Mouse (Mus musculus) urinary bladder, adult 18-20 months (tissue): ENCODE measurements around the gene Igf2.
A peak's percentile ranks its signal among the peaks of the same experiment; 100 is the strongest.

ENCODE experiments used
- DNase-seq, 2 experiments: peaks; one replicate each; pipeline ENCODE4 v3.0.0; 2022; ENCODE audit warnings: low spot score in 2 of 2, mixed read lengths in 2 of 2

Igf2 gene

DNA sequence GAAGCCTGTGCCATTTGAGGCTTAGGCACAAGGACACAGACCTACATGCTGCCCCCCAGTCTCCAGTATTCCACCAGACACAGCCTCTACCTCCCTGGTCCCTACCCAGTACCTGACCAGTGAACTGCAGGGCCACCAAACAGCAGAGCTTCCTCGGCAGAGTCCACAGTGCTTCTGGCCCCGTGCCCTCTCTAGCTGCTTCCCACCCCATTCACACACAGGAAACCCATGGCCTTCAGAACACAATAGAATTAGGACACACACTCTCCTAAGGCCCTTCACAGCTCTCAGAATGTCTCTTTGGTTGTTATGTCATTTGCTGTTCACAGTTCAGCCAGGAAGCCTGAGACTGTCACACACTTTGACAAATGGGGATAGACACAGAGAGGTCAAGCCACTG, at the start of gene Igf2:
TSS of gene Igf2 (minus strand) at position 158 of the 400 bp plus-strand sequence.
- DNase-seq = no peak

DNA sequence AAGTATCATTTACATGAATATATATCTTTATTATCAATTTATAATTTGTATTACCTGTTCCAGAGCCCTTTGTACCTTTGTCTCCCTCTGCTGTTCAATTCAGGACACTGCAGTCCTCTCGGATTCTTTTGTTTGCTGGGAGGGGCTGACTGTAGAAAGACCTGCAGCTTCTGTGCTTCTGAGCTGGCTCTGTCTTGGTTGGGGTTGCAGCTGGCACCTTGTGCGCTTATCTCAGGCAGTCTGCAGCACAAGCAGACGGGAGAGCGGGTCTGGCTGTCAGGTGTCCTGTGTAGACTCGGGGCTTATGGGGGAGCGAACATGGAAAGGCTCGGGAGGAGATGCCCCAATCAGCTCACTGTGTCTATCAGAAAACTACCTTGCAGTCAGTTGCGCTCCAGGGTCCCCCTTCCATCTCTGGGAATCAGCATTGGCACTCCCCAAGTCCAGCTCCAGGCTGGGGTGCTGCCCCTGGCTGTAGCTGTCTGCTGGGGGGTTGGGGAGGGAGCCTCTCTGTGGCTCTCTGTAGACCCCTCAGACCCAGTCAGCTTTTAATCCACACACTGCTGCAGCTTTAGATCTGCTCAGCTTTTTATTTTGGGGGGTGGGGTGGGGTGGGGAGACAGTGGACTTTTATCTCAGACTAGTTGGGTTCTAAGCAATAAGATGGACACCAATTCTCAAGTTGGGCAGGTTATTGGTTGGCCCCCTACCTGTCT, 48.3 kb upstream of the Igf2 start:
- no peak for DNase-seq

DNA sequence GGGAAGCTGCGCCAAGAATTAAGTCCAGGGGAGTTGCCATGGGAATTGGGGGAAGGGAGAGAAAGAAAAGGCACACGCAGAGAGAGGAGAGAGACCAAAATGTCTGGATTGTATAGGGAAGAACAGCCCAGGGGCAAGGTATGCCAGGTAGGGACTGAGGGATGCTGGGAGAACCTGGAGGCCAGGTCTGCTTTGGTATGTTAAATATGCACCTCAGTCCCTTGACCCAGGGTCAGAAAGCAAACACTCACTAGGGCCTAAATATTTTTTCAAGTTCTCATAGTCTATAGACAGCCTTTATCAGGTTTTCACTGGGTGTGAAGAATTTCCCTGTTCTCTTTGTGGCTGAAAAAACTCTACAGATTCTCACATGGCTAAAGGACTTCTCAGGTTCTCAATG, 40.3 kb upstream of the Igf2 start:
- no peak for DNase-seq

DNA sequence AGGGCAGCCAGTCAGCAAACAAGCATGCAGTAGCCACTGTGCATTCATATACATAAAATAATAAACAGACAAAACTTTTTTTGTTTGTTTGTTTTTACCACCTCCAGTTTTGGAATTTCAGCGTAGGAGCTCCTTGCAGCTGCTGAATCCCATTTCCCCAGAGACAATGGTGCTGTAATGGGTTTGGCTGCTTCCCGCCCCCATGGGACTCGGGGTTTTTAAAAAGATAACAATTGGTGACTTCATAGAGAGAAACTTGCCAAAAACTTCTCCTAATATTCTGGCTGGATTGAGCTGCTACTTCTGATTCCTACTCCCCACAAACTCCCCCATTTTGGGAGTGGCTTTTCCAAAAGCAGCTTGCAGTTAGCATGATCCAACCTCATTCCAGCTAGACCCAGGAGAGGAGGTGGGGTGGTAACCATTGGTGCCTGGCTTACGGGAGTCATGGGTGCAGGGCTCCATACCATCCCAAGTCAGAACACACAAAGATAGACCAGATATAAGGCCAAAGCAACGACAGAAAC, 32.8 kb upstream of the Igf2 start:
- DNase-seq = no peak

DNA sequence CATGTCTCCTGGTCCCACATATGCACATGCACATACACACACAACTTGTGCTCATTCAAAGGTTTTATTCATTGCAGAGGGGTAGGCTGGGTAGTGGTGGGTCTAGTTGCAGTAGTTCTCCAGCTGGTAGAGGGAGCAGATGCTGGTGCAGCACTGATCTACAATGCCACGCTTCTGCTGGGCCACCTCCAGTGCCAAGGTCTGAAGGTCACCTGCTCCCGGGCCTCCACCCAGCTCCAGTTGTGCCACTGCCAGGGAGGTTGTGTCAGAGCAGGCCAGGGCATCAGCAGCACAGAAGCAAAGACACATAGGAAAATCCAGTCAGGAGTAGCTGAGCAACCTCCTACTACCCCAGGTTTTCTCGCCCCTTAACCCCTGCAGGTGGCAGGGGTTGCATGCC, 12.0 kb upstream of the Igf2 start:
- no peak for DNase-seq

DNA sequence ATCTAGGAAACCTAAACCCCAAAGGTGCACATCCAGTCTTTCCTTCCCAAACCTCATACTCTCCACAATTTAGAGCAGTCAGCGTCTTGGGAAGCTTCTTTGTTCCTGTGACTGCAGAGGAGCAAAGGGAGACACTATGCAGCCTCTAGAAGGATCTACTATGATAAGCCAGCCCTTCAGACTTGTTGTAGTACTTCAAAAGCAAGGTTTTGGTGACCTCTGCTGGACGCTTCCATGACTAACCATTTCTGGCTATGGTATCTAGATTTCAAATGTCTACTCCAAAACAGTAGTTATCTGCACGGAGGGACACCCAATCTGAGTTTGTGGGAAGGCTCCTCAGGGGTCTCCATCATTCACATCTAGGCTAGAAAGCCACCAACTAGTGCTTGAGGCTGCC, 9.0 kb upstream of the Igf2 start:
- peak in 1 of 2 experiments; percentile 25 for DNase-seq

DNA sequence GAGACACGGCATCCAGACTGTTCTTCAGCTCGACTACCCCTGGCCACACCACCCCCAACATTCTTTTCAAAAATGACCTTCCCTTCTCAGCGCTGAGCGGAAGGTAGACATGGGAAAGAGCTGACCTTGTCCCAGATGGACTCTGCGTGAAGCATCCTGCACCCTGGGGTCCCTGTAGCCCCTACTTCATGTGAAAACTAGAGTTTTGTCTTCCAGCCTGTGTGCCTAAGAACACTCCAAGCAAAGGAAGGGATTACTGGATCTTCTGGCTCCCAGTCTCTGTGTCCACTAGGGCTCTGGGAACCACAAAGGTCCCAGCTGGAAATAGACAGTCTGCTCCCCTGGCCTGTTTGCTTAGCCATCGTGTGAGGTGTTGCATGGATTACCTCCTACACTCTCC, 8.5 kb upstream of the Igf2 start:
- no peak for DNase-seq

DNA sequence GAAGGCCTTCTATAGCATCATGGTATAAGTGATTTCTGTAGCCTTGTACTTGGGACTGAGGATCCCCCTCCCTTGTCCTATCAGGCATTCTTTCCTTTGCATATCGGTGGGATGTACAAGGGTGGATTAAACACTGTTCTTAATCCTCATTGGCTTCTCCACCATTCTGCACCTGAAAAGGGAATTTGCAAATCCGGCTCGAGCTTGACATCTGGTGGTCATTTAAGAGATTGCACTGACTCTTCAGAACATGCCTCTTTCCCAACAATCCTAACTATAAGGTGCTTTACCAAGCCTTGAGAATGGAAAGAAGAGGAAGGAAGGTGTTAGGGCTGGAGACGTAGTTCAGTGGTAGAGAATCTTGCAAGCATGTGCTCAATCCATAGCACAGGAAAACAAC, 5.5 kb upstream of the Igf2 start:
- peak in 1 of 2 experiments; percentile 28 for DNase-seq

DNA sequence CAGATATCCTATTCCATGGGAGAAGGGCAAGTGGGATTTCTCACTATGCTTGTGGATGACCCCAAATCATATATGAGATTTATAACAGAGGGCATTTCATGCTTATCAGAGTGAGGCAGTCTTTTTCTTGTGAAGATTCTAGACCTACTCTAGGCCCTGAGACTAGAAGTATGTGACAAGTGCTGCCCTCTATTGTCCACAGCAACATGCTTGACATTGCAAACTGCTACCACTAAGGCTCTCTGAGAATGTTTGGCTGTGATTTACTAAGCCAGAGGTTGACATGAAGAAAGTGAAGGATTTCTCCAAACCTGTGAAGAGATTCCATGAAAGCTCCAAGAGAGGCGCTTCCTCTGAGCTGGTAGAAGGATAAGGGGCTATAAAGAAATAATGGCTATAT, 4.5 kb upstream of the Igf2 start:
- DNase-seq = no peak

DNA sequence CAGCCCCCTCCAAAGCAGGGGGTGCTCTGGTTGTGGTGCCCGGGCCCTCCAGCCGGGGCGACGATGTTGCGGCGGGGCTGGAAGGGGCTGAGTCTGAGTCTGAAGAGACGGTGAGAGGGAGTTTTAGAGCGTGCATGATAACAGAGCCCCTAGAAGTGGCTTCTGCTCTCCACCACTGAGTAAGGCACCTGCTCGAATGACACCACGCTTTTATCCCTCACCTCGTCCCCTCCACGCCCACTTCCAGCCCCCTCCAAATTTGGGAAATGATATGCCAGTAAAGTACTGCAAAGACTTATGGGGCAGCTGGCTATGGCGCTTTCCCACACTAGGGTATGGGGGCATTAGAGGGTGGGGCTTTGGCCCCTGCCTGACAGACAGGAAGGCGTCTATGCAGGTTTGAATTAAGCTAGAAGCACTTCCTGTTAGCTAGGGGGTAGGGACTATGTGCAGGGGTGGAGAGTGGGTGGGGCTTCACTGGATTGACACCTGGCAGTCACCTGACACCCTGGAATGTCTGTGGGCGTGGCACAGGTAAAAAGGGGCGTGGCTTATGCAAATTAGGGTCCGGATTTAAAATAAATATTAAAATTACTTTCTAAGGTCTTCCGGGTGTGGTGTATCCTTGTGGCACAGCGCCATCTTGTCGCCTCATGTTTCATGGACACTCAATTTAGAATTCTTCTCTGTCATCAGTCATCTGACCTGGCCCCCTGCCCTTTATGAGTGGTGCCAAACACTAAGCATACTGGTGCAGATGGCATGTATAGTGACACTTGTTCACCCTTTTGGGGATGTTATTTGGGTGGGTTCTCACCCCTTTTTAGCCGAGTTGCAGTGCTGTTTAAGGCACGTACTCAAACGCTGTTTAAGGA, 3.4 kb upstream of the Igf2 start, which contains the start of gene Gm49394:
TSS of gene Gm49394 (minus strand) at position 192 of the 875 bp plus-strand sequence.
- no peak for DNase-seq

DNA sequence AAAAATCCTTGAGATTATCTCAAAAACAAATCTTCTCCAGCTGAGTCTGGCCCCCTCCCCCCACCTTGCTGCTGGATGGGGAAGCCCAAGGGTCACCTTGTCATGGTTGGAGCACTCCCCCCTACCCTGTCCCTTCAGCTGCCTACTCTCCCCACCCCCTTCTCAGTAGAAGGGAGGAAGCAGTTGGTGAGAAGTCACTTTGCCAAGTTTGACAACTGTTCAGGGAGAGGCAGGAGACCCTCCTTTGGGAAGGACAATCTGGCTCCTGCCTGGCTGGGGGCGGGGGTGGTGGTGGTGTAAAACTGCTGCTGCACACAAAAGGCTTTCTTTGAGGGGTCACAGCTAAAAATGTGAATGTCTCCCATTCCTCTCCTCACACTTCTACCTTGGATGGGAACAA, 1.7 kb upstream of the Igf2 start:
- DNase-seq = no peak

DNA sequence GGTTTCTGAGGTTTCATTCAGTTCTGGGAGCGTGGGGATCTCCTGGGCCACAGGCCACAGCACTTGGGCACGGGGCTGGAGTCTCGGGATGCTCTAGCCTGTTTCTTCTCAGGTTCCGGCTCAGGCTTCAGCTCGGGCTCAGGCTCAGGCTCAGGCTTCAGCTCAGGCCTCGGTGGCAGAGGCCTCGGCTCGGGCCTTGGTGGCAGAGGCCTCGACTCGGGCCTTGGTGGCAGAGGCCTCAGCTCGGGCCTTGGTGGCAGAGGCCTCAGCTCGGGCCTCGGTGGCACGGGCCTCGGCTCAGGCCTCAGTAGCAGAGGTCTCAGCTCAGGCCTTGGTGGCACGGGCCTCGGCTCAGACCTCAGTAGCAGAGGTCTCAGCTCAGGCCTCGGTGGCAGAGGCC, 905 bp upstream of the Igf2 start:
- no peak for DNase-seq

DNA sequence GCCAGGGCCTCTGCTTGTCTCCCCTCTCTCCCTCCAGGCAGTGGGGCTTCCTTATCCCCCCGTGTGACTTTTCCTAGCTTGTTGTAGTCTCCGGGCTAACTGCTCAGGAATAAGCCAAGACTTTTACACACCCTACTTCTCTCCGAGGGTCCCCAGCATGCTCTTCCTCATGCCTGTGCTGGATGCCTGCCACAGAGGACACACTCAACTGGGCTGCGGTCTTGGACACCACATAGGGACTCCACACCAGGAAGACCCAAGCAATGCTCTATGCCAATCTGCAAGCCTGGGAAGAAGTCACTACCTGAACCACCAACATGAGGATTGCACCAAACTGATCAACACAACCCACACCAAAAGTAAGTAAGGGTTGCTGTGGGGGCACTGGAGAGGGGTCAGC, 507 bp downstream of the Igf2 start:
- no peak for DNase-seq

DNA sequence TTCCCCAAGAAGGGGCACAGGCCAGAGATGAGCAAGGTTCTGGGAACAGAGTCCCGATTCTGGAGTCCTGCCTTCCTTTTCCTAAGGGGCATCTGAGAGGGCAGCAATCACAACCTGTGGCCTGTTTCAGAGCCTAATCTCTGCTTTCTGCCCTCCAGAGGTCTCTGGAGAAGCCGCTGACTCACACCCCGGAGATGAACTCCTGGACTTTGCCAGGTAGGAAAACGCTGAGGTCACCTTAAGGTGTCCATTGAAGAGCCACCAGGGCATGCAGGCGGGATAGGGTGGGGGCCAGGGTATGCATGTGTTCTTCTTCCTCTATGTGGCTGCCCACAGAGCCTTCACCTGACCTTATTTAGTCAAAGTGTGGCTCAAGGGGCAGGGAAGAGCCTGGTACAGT, 1.3 kb downstream of the Igf2 start:
- DNase-seq = no peak

DNA sequence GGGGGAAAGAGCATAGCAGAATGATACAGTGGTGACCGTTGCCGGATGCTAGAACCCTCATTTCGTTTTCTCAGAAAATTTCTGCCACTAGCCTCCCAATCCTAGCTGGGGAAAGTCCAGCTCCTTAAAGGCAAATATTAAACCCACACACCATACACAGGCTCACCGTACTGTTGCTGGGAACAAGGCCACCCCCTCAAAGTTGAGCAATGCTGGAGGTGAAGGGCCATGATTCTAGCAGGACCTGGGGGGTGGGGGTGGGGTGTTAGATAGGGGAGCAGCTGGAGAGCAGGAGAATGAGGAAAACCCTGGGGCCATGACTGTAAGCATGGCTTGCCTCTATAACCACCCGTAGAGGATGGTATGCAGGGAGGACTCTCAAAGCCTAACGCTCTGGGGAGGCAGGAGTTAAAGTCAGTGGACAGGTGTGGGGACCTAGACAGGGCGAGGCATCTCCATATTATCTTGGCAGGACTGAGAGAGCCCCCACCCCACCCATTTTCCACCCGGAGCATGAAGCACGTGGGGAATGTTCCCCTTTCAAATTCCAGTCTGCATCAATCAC, 2.1 kb downstream of the Igf2 start:
- no peak for DNase-seq

DNA sequence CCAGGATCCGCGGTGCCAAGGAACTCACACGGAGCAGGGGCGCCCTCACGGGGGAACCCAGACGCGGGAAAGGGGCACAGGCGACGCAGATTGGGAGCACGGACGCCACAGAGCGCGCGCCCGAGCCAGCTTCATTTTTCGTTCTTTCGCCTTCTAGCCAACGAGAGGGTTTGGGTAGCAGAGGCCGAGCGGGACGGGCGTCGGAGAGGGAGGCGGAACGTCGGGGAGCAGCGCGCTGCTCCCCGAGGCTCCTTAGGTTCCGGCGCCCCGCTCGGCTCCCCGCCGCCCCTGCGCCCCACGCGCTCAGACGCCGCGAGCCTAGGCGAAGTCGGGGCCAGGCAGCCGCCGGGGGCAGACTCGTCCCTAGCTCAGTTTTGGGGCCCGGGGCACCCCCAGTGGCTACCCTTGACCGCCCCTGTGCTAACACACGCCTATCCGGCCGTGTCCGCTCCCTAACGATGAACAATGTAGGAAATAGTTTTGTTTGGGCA, 2.6 kb downstream of the Igf2 start:
- peak in 1 of 2 experiments; percentile 19 for DNase-seq

DNA sequence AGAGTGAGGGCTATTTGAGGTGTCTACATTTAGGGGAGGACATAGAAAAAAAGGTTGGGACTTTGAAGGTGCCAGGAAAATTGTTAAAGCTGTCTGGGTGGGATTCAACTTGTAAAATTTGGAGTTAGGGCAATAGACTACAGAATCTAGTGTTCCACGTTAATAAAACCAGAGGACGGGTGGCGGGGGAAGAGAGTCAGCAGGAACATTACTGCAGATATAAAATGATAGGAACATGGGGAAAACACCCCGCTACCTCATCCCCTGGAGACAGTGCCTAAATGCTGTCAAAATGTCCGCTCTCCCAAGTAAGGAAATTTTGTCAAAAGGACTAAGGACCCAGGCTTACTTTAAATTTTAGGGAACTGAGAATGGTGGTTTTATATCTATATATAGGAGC, 3.5 kb downstream of the Igf2 start:
- no peak for DNase-seq

DNA sequence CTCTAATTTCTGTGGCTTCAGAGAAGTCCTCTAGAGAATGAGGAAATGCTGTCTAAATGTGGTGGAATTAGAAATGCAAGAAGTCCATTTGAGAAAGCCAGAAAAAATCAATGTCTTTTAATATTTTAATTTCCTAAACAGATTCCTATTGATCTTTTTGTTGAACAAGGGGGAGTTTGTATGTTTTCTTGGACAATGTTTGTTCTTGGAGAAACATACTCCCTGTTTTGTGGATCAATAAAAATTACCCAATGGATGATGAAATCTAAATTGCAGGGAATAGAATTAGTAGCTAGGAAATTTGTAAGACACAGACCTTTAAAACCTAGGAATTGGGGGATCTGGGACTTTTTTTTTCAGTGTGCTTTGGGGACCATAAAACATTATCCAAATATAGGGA, 4.8 kb downstream of the Igf2 start:
- no peak for DNase-seq

DNA sequence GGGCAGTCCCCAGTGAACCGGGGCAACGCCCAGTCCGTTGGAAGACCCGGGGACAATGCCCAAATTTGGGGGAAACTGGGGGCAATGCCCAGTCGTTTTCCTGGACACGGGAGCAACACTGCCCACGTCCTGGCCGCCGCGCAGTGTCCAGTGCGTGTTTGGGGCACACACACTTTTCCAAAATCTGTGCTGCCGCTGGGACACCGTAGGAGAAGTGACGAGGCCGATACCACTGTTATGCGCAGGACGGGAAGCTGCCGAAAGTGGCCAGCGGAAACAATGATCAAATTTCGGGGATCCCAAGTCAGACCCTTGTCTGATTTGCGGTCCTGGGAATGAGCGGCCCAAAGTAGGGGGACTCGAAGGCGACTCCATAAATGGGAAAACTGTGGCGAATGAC, 5.6 kb downstream of the Igf2 start:
- peak in 1 of 2 experiments; percentile 13 for DNase-seq

DNA sequence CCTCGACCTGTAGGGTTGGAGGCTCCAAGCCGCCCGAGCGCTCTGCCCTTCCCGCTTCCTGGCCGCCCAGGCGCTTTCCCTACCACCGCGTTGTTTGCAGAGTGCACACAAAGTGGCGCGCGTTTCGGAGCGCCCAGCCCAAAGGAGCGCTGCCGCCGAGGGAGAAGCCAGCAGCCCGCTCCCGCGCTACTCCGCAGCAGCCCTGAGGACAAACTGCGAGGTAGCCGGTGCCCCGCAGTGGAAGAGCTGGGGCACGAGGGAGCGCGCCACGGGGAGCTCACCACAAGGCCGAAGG, 6.0 kb downstream of the Igf2 start:
- DNase-seq = no peak

DNA sequence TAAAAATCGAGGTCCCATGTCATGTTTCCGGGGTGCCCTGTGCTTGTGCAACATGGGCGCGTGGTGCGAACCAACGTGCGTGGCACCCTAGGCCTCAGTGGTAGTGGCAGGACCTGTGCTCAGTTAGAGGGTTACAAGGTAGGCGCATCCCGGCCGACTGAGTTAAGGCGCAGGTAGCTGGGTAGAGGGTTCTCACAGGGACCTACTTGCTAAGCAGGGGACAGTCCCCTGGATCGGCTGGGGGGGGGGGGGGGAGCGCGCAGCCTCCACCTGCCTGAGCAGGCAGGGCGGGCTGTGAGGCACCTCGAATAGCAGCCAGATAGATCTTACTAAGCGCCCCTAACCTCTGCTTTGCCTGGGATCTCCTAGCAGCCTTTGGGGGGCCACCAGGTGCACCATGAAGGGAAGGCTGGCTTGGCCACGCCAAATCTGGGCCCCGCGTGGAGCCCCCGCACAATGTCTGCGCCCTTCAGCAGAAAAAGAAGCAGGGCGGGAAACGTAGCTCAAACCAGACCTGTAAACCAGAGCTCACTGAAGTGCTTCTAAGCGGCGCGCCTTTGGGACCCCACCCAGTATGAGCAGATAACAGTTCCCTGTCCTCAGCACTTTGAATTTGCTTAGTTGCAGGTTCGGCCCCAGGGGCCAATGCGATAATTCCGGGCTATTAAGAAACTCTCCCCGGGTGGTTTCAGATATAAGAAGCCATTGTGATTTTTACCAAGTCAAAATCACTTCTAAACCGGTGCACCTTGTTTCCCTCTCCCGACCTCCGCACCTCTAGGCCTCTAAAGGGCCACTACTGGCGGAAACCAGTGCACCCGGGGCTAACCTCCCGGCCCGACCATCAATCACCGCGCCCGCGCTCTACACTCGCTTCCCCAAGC, 6.6 kb downstream of the Igf2 start:
- peak in 1 of 2 experiments; percentile 47 for DNase-seq
